In genomic region chr12:4169622-4170021, GRCm38 (mm10) we compare ENCODE assay signal across 11 mouse cellular contexts.
"Had no signal": no experiment of that assay in that cellular context is flagged by ENCODE, and none has a peak within 500 bp of the region (broad histone marks: within the 10 kb centered on the region; RNA-seq: fewer than 3 reads in every experiment).

No protein-coding gene starts in this region.

- H3K27ac ChIP-seq: kidney, embryonic 15.5 days; limb, embryonic 13.5 days; liver, embryonic 14.5 days; midbrain, embryonic 13.5 days; stomach, postnatal 0 days had no signal

- H3K27me3 ChIP-seq: kidney, embryonic 15.5 days; limb, embryonic 13.5 days; midbrain, embryonic 13.5 days had no signal

- H3K4me3 ChIP-seq: kidney, embryonic 15.5 days; limb, embryonic 13.5 days; midbrain, embryonic 13.5 days had no signal

- H3K36me3 ChIP-seq: kidney, embryonic 15.5 days; midbrain, embryonic 13.5 days had no signal

- H3K4me1 ChIP-seq: kidney, embryonic 15.5 days; midbrain, embryonic 13.5 days had no signal

- H3K9me3 ChIP-seq: kidney, embryonic 15.5 days; limb, embryonic 13.5 days; midbrain, embryonic 13.5 days had no signal

- H3K9ac ChIP-seq: kidney, embryonic 15.5 days; limb, embryonic 13.5 days; liver, embryonic 14.5 days; midbrain, embryonic 13.5 days had no signal

- DNase-seq: kidney, adult 2 months; kidney, postnatal 25 days; layer of hippocampus, postnatal 36 days; lung, adult 18-20 months; lung, postnatal 36 days; thymus, postnatal 4 days had no signal
